Mouse (Mus musculus) stomach, postnatal 0 days (tissue): ENCODE measurements around the gene Neurl4. TPM values are rescaled to one million over a fixed set of nuclear protein-coding genes. Genes with fewer than 3 reads are reported as not detected.
A peak's percentile ranks its signal among the peaks of the same experiment; 100 is the strongest.

ENCODE experiments used
- ATAC-seq: fragments of 200-750 bp; cut with Nextera tagmentation; 2 replicates; pipeline ENCODE4 v1.8.0; 2017; ENCODE audit not compliant: low FRiP score, low TSS enrichment
- DNase-seq: peaks from one replicate; pipeline ENCODE4 v3.0.0-alpha.2; 2016; ENCODE audit warnings: low spot score
- H3K27ac ChIP-seq: fragments of 300-500 bp; sonication (generic); replicated peaks from 2 replicates; pipeline ENCODE4 v1.5.1; 2014; ENCODE audit warnings: mild to moderate bottlenecking, control low read depth
- H3K27me3 ChIP-seq: fragments of 300-500 bp; sonication (generic); 2 replicates; pipeline ENCODE4 v1.6.1; 2014; ENCODE audit warnings: low read length; ENCODE audit not compliant: control insufficient read depth, insufficient read depth
- H3K36me3 ChIP-seq: fragments of 300-500 bp; sonication (generic); 2 replicates; pipeline ENCODE4 v1.6.1; 2014; ENCODE audit warnings: low read length, mixed read lengths; ENCODE audit not compliant: control insufficient read depth, insufficient read depth
- H3K4me1 ChIP-seq: fragments of 300-500 bp; sonication (generic); replicated peaks from 2 replicates; pipeline ENCODE4 v1.6.1; 2014; ENCODE audit warnings: antibody characterized with exemption; ENCODE audit not compliant: control insufficient read depth, insufficient read depth
- H3K4me2 ChIP-seq: fragments of 300-500 bp; sonication (generic); replicated peaks from 2 replicates; pipeline ENCODE4 v1.6.1; 2014; ENCODE audit warnings: low read depth, mild to moderate bottlenecking, control low read depth, moderate library complexity
- H3K4me3 ChIP-seq: fragments of 300-500 bp; sonication (generic); 2 replicates; pipeline ENCODE4 v1.5.1; 2014; ENCODE audit warnings: low read depth, low read length, control low read depth
- H3K9ac ChIP-seq: fragments of 300-500 bp; sonication (generic); 2 replicates; pipeline ENCODE4 v1.6.1; 2014; ENCODE audit warnings: mild to moderate bottlenecking, low read length, control low read depth, mixed read lengths
- H3K9me3 ChIP-seq: fragments of 300-500 bp; sonication (generic); 2 replicates; pipeline ENCODE4 v1.6.1; 2016; ENCODE audit warnings: low read length; ENCODE audit not compliant: control insufficient read depth
- CTCF ChIP-seq: IDR thresholded peaks from 2 replicates; pipeline ENCODE4 v1.5.1; 2016; ENCODE audit warnings: antibody characterized with exemption, low read depth, mild to moderate bottlenecking, moderate library complexity
- EP300 ChIP-seq: optimal IDR thresholded peaks from 2 replicates; pipeline ENCODE3; 2016; ENCODE audit warnings: antibody characterized with exemption
- WGBS: fragments of 180-500 bp; shearing (Covaris S2); extraction: QIAGEN DNeasy Blood & Tissue Kit; methylation state at CpG from one replicate; pipeline ENCODE4 v1.1.7; 2014; 5-methylcytosine and 5-hydroxymethylcytosine counted together
- polyA plus RNA-seq: library from polyadenylated mRNA; unstranded; fragments of >200 nt; fragmentation: Nextera tagmentation; extraction: Ambion mirVana; gene quantifications from 2 replicates; pipeline ENCODE4 v1.2.1, GENCODE M21; 2015

The Neurl4 gene
- polyA plus RNA-seq, 1 experiment from 2014 or later: 2.3 TPM

- WGBS: 23% methylated on average over 4 of the region's 4 CpGs
- 0 out of 2 replicates have a peak, but pooled peaks cover 6% of the 10 kb centered on the region for H3K36me3 ChIP-seq
- ATAC-seq (no peak), DNase-seq (no peak)
- H3K4me1 ChIP-seq: peaks cover 4% of the 10 kb centered on the region; the same call in 1 of the 2 replicates
- H3K9me3 ChIP-seq: no peaks in the 10 kb centered on the region
- no peaks in the 10 kb centered on the region for H3K27me3 ChIP-seq
- peak overlapping the region; percentile 79; the same call in 1 of the 2 replicates for H3K4me3 ChIP-seq
- peak overlapping the region; percentile 95 for H3K4me2 ChIP-seq
- no peak for TF ChIP-seq CTCF
- TF ChIP-seq EP300: no peak
- H3K27ac ChIP-seq: no peak overlapping the region
- no peak overlapping the region; the same call in 1 of the 2 replicates for H3K9ac ChIP-seq
Measured at GRCm38 (mm10) chr11:69899870-69900269, 1.0 kb upstream of the Neurl4 start.

- TF ChIP-seq CTCF: no peak
- no peak for TF ChIP-seq EP300
- peaks cover 4% of the 10 kb centered on the region; the same call in 1 of the 2 replicates for H3K4me1 ChIP-seq
- H3K4me3 ChIP-seq: peak overlapping the region; percentile 79
- peak; percentile 95 for DNase-seq
- peak overlapping the region; percentile 98 for H3K27ac ChIP-seq
- under 1% methylated on average over 42 of the region's 42 CpGs for WGBS
- H3K9me3 ChIP-seq: no peaks in the 10 kb centered on the region
- ATAC-seq: peak; percentile 82
- peak overlapping the region; percentile 95 for H3K4me2 ChIP-seq
- H3K9ac ChIP-seq: peak overlapping the region; percentile 84
- H3K27me3 ChIP-seq: no peaks in the 10 kb centered on the region
- peaks cover 15% of the 10 kb centered on the region for H3K36me3 ChIP-seq
Measured at GRCm38 (mm10) chr11:69901406-69901846, 554 bp downstream of the Neurl4 start.

GRCm38 (mm10) chr11:69901993-69902392 is 1.1 kb downstream of the Neurl4 start:
- TF ChIP-seq EP300: no peak
- no peak for TF ChIP-seq CTCF
- Histone ChIP-seq H3K9ac (peak overlapping the region; percentile 84), H3K27me3 (no peaks in the 10 kb centered on the region), H3K9me3 (no peaks in the 10 kb centered on the region), H3K27ac (peak overlapping the region; percentile 98), H3K4me1 (peaks cover 4% of the 10 kb centered on the region; the same call in 1 of the 2 replicates), H3K4me3 (peak overlapping the region; percentile 79), H3K36me3 (peaks cover 20% of the 10 kb centered on the region), H3K4me2 (peak overlapping the region; percentile 95)
- WGBS: under 1% methylated on average over 33 of the region's 39 CpGs
- ATAC-seq (0 out of 2 replicates have a peak, but pooled peaks have one; percentile 3), DNase-seq (no peak)

- H3K4me3 ChIP-seq: 0 out of 2 replicates have a peak overlapping the region, but pooled peaks have one; percentile 79
- ATAC-seq: no peak
- TF ChIP-seq EP300 (no peak), CTCF (no peak)
- no peak for DNase-seq
- H3K9ac ChIP-seq: no peak overlapping the region
- no peaks in the 10 kb centered on the region for H3K27me3 ChIP-seq
- H3K36me3 ChIP-seq: peaks cover 25% of the 10 kb centered on the region
- no peak overlapping the region for H3K27ac ChIP-seq
- H3K9me3 ChIP-seq: no peaks in the 10 kb centered on the region
- H3K4me1 ChIP-seq: peaks cover 4% of the 10 kb centered on the region; the same call in 1 of the 2 replicates
- peak overlapping the region; percentile 95; the same call in 1 of the 2 replicates for H3K4me2 ChIP-seq
- 63% methylated on average over 13 of the region's 13 CpGs for WGBS
Measured at GRCm38 (mm10) chr11:69902972-69903371, 2.1 kb downstream of the Neurl4 start.

- H3K4me2 ChIP-seq: no peak overlapping the region
- H3K27ac ChIP-seq: no peak overlapping the region
- 96% methylated on average over 9 of the region's 9 CpGs for WGBS
- H3K9me3 ChIP-seq: no peaks in the 10 kb centered on the region
- H3K9ac ChIP-seq: no peak overlapping the region
- H3K4me3 ChIP-seq: no peak overlapping the region
- ATAC-seq: no peak
- no peak for TF ChIP-seq EP300
- TF ChIP-seq CTCF: no peak
- no peaks in the 10 kb centered on the region for H3K27me3 ChIP-seq
- H3K36me3 ChIP-seq: peaks cover 35% of the 10 kb centered on the region
- peaks cover 4% of the 10 kb centered on the region; the same call in 1 of the 2 replicates for H3K4me1 ChIP-seq
- DNase-seq: no peak
Measured at GRCm38 (mm10) chr11:69904311-69904710, 3.4 kb downstream of the Neurl4 start.

- H3K4me1 ChIP-seq: no peaks in the 10 kb centered on the region; the same call in 1 of the 2 replicates
- H3K27ac ChIP-seq: no peak overlapping the region
- no peak overlapping the region for H3K9ac ChIP-seq
- TF ChIP-seq EP300 (no peak), CTCF (no peak)
- no peaks in the 10 kb centered on the region for H3K27me3 ChIP-seq
- ATAC-seq (no peak), DNase-seq (no peak)
- no peaks in the 10 kb centered on the region for H3K9me3 ChIP-seq
- no peak overlapping the region for H3K4me2 ChIP-seq
- 93% methylated on average over 11 of the region's 11 CpGs for WGBS
- H3K4me3 ChIP-seq: no peak overlapping the region
- peaks cover 49% of the 10 kb centered on the region for H3K36me3 ChIP-seq
Measured at GRCm38 (mm10) chr11:69908645-69909044, 7.8 kb downstream of the Neurl4 start.
